Mouse (Mus musculus): Measurements from ENCODE around the gene Khdc1a. TPM values are rescaled to one million over a fixed set of nuclear protein-coding genes. Genes with fewer than 3 reads are reported as not detected.

Gene Khdc1a
- polyA plus RNA-seq, 2 experiments from 2014 or later: 1.9 to 2.1 TPM

Other genes with a start within 250 kb of the Khdc1a start
- gene Tmem14a, start 131.1 kb upstream of the Khdc1a start, polyA plus RNA-seq (2017; shearing (Covaris generic)): 1 to 10 TPM; 3.9 to 5.4 TPM
- 1 to 10 TPM; 3.3 to 3.8 TPM for gene Gsta3, start 109.1 kb upstream of the Khdc1a start, polyA plus RNA-seq (2017; shearing (Covaris generic))
- gene Khdc1c, start 18.7 kb downstream of the Khdc1a start, polyA plus RNA-seq (2017; shearing (Covaris generic)): not detected
- under 1 TPM in 1 of 2 experiments, not detected in 1; 0.20 TPM for gene Khdc1b, start 33.9 kb downstream of the Khdc1a start, polyA plus RNA-seq (2017; shearing (Covaris generic))